Mouse (Mus musculus) brain, embryonic 18.5 days (tissue): ENCODE data around the gene Mx1.

Experiments used
- DNase-seq: peaks from one replicate; pipeline ENCODE4 v3.0.0-alpha.2; 2012; ENCODE audit warnings: low read depth, low spot score

Gene Mx1

DNA sequence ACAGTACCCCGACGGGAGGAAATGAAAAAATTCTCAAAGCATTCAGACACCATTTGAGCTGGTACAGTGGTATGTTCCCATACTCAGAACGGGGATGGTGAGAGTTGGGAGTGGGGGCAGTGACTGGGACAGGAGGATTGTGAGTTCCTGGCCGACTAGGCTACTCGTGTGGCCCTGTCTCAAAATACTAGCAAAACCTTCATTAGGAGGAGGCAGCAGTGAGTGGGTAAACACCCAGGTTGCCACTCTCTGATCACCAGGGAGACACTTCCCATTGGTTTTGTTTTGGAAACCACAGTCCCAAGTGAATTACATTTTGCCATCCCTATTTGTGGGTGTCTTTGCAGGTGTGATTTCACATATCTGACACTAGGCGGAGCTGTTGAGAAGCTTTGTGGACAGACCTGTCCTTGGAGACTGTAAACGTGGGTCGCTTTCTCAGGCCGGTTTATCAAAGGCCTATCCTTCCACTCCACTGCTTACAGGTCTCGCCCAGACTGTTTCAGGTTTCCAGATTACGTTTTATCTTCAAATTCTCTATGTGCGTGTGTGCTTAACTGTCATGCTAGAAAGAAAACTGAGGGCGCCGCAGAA is 18.9 kb downstream of the Mx1 start:
- DNase-seq, result no peak

DNA sequence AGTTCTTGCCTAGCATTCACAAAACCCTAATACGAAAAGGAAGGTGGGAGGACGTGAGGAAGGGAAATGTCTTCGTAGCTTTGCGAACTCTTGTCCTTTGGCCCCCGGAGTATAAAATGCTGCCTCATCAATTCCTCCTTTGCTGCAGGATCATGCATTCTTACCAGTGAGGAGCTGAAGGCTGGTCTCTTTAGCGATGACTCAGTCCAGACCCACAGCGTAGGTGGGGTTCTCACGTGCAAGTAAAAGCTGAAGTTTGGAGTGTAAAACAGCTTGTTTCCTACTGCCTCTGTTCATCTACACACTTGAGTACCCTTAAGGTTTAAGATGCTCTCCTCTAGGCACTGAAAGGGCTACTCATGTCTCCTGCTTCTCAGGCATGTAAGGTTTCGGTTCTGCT is 20.7 kb downstream of the Mx1 start:
- DNase-seq, result no peak

DNA sequence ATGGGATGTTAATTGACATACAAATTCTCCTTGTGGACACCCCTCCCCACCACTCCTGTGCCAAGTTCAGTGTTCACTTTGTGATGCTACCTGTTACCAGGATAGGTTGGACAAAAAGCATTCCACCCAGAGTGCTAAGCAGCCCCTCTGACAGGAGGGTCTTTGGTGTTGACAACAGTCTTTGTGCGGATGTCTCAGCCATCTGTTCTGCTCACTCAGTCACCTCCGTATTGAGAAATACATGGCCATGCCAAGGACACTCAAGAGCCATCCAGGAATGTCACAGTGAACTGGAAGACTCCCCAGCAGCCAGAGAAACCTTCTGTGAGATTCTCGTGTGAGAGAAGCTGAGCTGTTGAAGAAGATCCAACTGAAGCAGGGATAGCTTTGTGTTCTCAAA is 24.5 kb downstream of the Mx1 start:
- DNase-seq, result no peak

DNA sequence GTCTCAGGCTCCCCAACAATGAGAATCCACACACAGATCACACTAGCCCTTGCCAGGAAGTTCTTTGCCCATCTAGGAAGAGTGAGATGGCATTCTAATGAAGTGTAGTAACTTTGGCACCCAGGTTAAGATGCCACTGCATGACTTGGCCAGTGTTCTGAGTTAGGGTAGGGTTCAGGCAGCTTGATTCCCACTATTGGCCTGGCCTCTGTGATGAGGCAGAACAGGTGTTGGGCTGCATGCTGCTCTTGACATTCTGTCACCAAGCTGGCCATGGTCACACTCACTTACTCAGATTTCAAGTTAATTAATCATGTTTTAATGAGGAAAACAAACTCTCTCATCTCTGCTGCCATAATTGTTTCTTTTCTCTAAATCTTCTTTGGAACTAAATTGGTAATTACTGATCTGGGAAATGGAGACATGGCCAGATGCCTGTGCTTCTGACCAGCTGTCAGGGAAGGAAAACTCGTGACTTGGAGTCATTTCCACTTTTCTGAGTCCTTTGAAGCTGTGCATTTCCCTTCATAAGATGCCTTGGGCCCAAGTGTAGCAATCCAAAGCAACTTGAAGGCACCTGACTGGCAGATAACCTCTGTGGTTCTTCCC is 25.2 kb downstream of the Mx1 start:
- DNase-seq, result no peak

DNA sequence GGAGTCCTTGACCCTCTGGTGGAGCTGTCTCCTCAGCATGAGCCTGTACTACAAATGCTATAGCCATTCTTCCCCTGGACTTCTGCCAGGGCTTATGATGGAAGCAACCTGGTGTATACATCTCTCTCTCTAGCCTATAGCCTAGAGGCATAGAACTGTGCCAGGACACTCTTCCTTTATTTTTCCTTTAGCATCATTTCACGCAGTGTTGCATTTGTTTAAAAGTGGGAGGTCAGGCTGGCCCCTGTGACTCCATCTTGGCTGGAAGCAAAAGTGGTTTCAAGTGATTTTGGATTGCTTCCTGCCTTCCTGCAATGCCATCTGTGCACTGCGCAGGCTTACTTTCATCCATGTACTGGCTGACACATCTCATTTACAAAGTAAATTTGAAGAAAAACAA is 28.5 kb downstream of the Mx1 start:
- DNase-seq, result no peak

DNA sequence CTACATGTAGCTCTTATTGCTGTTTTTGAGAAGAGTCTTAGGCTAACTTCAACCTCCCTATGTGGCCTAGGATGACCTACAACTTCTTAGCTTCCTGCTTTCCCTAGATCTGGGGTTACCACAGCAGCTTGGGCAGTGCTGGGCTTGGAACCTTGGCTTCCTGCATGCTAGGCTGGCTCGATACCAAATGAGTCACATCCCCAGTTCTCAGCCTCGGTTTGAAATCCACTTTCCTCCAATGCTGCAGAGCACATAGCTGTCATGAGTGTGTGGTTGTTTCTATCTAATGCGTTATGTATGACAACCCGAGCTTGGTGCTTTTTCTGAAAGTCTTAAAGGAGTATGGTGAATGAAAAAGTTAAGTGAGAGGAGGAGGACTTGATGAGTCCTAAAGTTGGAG is 31.4 kb downstream of the Mx1 start:
- DNase-seq, result no peak

DNA sequence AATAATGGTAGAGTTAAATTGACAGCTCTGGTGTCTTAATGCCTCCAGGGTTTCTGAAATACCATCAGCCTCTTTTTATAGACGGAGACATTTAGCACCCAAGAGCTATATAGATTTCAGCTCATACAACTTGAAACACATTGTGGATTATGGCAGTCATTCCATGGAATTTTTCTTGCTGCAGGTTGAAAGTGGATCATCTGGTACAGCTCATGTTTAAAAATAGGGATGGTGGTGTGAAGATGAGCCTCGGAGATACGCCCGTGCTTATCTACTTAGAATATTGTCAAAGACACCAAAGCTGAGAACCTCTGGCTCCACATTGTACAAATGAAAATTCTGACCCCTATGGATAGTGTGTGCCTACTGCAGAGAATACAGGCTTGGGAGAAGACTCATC is 32.6 kb downstream of the Mx1 start:
- DNase-seq, result no peak

DNA sequence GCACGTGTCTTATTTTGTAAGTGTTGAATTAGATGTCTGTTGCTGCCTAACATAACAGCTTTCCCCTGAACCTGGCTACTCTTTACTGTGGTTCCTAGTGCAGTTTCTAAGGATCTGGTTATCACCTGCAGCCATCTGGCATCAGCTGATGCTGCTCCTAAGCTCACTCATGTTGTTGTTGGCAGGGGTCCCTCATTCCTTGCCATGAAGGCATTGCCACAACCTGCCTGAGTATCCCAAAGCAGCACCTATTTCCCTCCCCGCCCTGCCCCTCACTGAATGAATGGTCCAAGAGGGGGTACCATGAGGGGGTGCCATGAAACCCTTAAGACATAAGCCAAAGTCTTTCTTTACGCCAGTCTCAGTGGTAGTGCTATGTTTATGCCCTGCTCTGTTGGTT is 34.7 kb downstream of the Mx1 start:
- no peak for DNase-seq

DNA sequence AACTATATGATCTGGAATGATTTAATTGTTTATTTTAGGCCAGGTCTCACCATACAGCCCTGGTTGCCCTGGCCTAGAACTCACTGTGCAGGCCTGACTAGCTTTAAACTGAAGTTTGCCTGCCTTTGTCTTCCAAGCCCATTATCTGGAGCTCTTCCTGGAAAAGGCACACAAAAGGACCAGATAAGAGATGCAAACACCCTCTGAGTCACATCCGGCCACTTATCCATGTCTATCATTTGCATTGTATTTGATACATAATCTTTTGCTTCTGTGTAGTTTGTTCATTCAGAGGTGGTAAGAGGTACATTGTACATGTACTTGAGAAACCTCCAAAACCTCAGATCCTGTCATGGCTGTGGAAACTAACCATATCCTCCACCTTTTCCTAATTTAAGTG is 39.1 kb downstream of the Mx1 start:
- DNase-seq, result no peak

DNA sequence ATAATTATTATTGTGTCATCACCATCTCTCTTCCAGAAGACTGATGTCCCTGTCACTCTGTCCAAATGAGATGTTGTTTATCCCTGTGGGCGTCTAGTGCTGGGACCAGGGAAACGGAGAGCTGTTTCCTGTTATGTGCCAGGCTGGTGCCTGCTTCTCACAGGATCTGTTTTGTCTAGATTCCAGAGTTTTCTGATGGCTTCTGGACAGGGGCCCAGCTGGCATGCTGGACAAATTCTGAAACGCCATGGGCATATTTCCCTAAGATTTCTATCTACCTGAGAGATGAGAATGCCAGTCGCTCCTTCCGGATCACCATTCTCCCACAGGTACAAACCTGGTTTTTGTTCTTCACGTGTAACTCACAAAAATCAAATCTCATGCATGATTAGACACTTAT is 41.0 kb downstream of the Mx1 start:
- DNase-seq, result no peak

DNA sequence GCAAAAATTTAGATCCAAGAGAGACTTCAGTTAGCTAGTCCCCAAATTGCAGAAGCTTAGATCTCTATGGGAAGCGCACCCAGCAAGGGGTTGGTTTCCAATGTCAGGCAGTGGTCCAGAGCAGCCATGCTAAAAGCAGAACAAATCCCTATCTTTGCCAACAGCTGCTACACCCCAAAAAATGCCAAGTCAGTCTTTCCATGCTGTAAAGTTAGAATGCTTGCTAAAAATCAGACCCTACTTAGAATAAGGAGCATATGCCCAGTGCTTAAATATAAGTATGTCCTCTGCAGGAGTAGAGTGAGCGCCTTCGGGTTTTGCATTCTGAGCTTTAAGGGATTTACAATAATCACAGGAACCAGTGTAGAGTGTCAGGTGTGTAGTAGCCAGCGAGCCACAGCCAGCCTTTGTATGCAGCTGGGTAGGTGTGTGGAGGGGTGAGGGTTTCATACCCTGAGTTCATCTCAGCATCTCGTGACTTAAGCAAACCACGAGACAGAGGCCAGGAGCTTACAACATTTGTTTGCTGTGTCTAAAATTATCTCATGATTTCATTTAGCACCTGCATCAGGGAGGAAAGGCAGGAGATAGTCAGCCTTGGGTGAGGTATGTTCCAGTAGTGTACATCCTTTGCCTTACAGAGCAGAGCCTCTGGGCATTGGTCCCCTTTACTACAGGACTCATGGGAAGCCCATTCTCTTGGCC is 43.8 kb downstream of the Mx1 start:
- DNase-seq, result no peak

DNA sequence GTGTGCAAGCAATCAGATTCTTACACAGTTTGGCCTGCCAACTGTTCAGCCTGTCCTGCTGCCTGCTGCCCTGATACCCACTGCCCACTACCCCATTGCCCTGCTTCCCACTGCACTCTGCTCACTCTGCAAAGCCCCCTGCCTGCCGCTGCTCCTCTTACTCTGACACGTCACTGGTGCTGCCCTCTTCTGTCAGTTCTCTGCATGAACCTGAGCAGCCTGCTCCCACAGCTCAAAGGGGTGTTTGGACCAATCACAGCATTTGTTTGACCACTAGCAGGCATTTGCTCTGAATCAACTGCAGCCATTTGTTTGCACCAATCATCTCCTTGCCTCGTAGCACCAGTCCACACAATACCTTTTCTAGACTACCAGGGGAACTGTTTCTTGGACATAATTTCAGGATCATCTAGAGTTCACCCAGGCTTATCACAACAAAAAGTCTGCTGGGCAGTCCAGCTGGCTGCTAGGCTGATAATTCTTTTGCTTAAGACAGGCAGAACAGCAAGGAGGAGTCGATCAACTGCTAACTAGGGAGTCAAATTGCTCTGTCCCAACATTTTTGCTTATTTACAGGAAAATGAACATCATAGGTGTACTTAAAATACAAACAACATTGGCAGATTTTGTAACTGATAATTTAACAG is 44.7 kb downstream of the Mx1 start:
- DNase-seq, result no peak

DNA sequence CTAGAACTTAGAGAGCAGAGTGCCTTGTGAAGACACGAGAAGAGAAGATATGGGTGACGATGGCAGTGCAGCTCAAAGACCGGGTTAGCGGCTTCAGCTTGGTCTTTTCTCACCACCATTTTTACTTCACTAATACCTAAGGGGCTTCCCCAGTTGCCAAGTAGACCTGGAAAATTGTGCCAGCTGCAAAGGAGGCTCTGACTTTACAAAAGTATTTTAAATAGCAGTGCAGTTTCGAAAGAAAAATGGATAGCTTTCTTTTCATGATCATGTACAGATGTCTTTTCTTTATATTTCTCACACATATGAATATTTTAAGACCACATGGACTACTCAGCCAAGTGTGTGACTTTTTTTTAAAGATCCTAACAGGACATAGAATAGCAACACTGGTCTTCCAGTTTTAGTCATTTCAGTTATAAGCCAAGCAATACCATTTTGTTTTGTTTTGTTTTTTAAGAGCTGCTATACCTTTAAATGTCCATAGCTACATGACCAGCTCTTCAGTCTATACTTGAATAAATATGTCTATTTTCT is 57.2 kb downstream of the Mx1 start:
- no peak for DNase-seq

DNA sequence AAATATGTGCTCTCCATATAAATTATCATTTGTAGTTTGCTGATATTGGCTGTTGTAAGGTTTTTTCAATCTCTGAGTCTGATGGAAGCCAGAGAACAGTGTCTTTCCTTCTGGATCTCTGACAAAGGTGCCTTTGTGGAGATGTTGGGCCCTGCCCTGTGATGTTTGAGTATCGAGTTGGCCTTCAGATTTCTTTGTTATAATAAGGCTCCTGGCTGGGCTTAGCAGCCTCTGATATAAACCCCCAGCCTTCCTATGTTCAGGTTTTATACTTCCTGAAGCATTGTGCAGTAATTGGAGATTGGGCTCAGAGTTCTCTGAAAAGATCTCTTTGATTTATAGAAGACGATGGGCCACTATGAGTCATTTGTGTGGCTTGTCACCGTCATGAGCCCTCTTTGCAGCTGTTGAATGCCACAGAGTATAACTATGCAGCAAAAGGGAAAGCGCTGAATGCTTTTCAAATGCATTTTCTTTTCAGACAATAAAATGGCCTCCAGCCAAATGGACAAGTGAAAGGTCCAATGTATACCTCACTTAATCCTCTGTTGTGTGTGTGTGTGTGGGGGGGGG is 60.4 kb downstream of the Mx1 start:
- no peak for DNase-seq

DNA sequence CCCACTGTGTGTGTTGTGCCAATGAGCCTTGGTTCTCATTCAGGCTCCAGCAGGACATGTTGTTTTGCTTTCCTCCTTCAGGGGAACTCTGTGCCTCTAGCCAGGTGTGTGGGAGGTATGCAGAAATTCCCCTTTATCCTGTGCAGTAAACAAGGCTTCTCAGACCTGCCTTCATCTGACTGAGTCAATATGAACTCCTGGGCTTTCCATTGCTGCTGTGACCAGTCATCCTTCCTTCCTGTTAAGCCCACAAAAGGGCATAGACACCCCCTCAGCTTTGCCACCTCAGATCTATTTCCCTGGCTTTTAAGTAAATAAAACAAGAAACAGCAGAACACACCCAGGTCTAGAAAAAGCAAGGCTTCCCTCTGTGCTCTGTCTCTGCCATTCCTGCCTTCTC is 61.0 kb downstream of the Mx1 start:
- no peak for DNase-seq

DNA sequence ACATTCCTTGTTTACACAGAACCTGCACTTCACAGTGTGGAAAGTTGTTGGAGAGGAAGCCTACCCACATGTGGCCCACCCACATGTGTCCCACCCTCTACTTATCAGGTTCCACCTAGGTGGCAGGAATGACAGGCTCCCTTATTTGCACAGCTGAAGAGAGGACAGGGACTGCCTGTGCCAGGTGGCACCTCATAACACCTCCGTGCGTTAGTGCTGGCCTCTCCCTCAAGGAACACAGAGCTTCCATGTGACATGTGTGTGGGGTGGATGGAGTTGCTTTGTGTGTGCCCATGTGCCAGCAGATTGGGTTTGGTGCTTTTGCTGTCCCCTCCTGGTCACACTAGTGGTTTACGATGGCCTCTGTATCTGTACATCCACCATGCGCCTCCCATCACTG is 62.7 kb downstream of the Mx1 start:
- DNase-seq, result no peak

DNA sequence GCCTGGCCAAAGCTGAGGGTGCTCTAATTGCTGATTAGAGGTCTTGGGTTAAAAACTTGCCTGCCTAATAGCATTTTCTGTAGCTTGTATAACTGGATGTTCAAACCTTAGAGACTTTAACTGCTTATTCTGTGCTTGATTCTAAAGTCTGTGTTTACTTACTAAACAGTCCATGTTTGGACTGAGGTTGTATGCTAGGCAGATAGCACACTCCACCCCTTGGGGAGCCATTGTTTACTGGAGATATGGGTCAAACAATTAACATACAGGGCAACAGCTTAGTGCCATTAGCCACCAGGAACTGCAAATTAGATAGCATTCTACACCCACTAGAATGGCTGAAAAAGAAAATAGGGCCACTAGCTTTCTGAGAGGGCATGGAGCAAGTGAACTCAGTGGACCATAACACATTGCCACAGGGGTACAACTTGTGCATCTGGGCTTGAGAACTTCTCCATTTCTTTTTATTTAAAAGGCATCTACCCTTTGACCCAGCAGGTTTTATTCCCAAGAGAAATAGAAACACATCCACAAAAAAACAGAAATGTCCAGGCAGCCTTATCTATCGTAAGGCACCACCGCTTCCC is 64.7 kb downstream of the Mx1 start:
- DNase-seq, result no peak
